Mouse (Mus musculus) CH12.LX (cell line): Measurements from ENCODE around the gene Sp100. TPM values are rescaled to one million over a fixed set of nuclear protein-coding genes. Genes with fewer than 3 reads are reported as not detected.
A peak's percentile ranks its signal among the peaks of the same experiment; 100 is the strongest.

Source experiments
- DNase-seq: peaks from one replicate; pipeline ENCODE4 v3.0.0-alpha.2; 2013; ENCODE audit errors: extremely low read depth
- H3K27ac ChIP-seq: 2 replicates; pipeline ENCODE4 v1.5.1; 2012; ENCODE audit warnings: low read depth, mild to moderate bottlenecking, control low read depth, moderate library complexity; ENCODE audit not compliant: insufficient read depth
- H3K27me3 ChIP-seq: replicated peaks from 2 replicates; pipeline ENCODE3; 2012; ENCODE audit warnings: inconsistent platforms
- H3K36me3 ChIP-seq, 2 experiments: replicated peaks in 1 of 2; 2 replicates each; pipeline versions ENCODE3 to v1.6.1; 2012; ENCODE audit warnings: inconsistent platforms in 1 of 2, low read length in 1 of 2, mild to moderate bottlenecking in 1 of 2, mixed read lengths in 1 of 2, moderate library complexity in 1 of 2; ENCODE audit not compliant: control insufficient read depth in 1 of 2, insufficient read depth in 1 of 2
- H3K4me1 ChIP-seq, 2 experiments: 2 replicates each; pipeline ENCODE4 v1.6.1; 2012; ENCODE audit warnings: inconsistent platforms in 1 of 2, moderate library complexity in 1 of 2; ENCODE audit not compliant: insufficient read depth in 2 of 2, control insufficient read depth in 1 of 2
- H3K4me2 ChIP-seq: 2 replicates; pipeline ENCODE4 v1.6.1; 2012; ENCODE audit warnings: low read depth, mild to moderate bottlenecking, control low read depth; ENCODE audit not compliant: poor library complexity, insufficient read depth, severe bottlenecking
- H3K4me3 ChIP-seq, 3 experiments: fragments of 150-350 bp in 1 of 3; sonication (generic) in 1 of 3; replicated peaks in 1 of 3; 2 replicates each; pipeline versions ENCODE3 to v1.5.1; 2011 to 2012; ENCODE audit warnings: low read depth in 2 of 3, low read length in 2 of 3, mild to moderate bottlenecking in 2 of 3, moderate library complexity in 2 of 3, control low read depth in 1 of 3, improper control_type of control experiment in 1 of 3, inconsistent platforms in 1 of 3, mixed read lengths in 1 of 3; ENCODE audit not compliant: poor library complexity in 1 of 3
- H3K79me2 ChIP-seq: replicated peaks from 2 replicates; pipeline ENCODE4 v1.6.1; 2012; ENCODE audit warnings: mild to moderate bottlenecking, moderate library complexity; ENCODE audit not compliant: control insufficient read depth, poor library complexity, insufficient read depth, severe bottlenecking; ENCODE audit errors: extremely low read depth
- H3K9ac ChIP-seq: 2 replicates; pipeline ENCODE4 v1.6.1; 2012; ENCODE audit warnings: low read depth, mild to moderate bottlenecking, control low read depth, moderate library complexity; ENCODE audit not compliant: insufficient read depth
- H3K9me3 ChIP-seq: replicated peaks from 2 replicates; pipeline ENCODE3; 2012; ENCODE audit warnings: low read length, inconsistent platforms, mixed read lengths
- BHLHE40 ChIP-seq: IDR thresholded peaks from 2 replicates; pipeline ENCODE4 v1.6.1; 2011; ENCODE audit warnings: mild to moderate bottlenecking, low read depth, low read length, improper control_type of control experiment
- CHD1 ChIP-seq: IDR thresholded peaks from 2 replicates; pipeline ENCODE4 v1.6.1; 2012; ENCODE audit warnings: low read depth, low read length, improper control_type of control experiment, inconsistent platforms
- CHD2 ChIP-seq: IDR thresholded peaks from 2 replicates; pipeline ENCODE4 v1.6.1; 2011; ENCODE audit warnings: low read length, improper control_type of control experiment
- CTCF ChIP-seq, 2 experiments: IDR thresholded peaks in 1 of 2; conservative IDR thresholded peaks in 1 of 2; 2 replicates each; pipeline ENCODE4 v1.5.1; 2011 to 2012; ENCODE audit warnings: low read depth in 2 of 2, low read length in 2 of 2, improper control_type of control experiment in 1 of 2, inconsistent platforms in 1 of 2, mild to moderate bottlenecking in 1 of 2, moderate library complexity in 1 of 2
- E2F4 ChIP-seq: IDR thresholded peaks from 2 replicates; pipeline ENCODE4 v1.6.1; 2011; ENCODE audit warnings: low read depth, low read length, improper control_type of control experiment; ENCODE audit not compliant: insufficient replicate concordance
- ELF1 ChIP-seq: IDR thresholded peaks from 2 replicates; pipeline ENCODE4 v1.6.1; 2014; ENCODE audit warnings: low read depth, mild to moderate bottlenecking, inconsistent platforms, low read length, improper control_type of control experiment
- EP300 ChIP-seq: IDR thresholded peaks from 2 replicates; pipeline ENCODE4 v1.6.1; 2011; ENCODE audit warnings: low read length, improper control_type of control experiment
- ETS1 ChIP-seq: conservative IDR thresholded peaks from 2 replicates; pipeline ENCODE4 v1.6.1; 2012; ENCODE audit warnings: low read depth, mild to moderate bottlenecking, inconsistent platforms, low read length, improper control_type of control experiment, moderate library complexity
- GABPA ChIP-seq: IDR thresholded peaks from 2 replicates; pipeline ENCODE4 v1.6.1; 2012; ENCODE audit warnings: low read depth, low read length, improper control_type of control experiment, inconsistent platforms; ENCODE audit not compliant: insufficient replicate concordance
- HCFC1 ChIP-seq: IDR thresholded peaks from 2 replicates; pipeline ENCODE4 v1.6.1; 2012; ENCODE audit warnings: low read depth, mild to moderate bottlenecking, inconsistent platforms, low read length, improper control_type of control experiment
- IRF4 ChIP-seq: IDR thresholded peaks from 2 replicates; pipeline ENCODE4 v1.6.1; 2014; ENCODE audit warnings: low read depth, mild to moderate bottlenecking, inconsistent platforms, low read length, improper control_type of control experiment
- JUN ChIP-seq: IDR thresholded peaks from 2 replicates; pipeline ENCODE4 v1.6.1; 2011; ENCODE audit warnings: low read depth, mild to moderate bottlenecking, low read length, improper control_type of control experiment, moderate library complexity; ENCODE audit not compliant: insufficient read depth
- JUND ChIP-seq: conservative IDR thresholded peaks from 2 replicates; pipeline ENCODE4 v1.6.1; 2011; ENCODE audit warnings: low read depth, low read length, improper control_type of control experiment
- KAT2A ChIP-seq: IDR thresholded peaks from 2 replicates; pipeline ENCODE4 v1.6.1; 2012; ENCODE audit warnings: low read length, improper control_type of control experiment, inconsistent platforms; ENCODE audit not compliant: insufficient replicate concordance
- MAFK ChIP-seq: IDR thresholded peaks from 2 replicates; pipeline ENCODE4 v1.6.1; 2011; ENCODE audit warnings: low read length, improper control_type of control experiment; ENCODE audit not compliant: insufficient replicate concordance
- MAX ChIP-seq: IDR thresholded peaks from 2 replicates; pipeline ENCODE4 v1.6.1; 2011; ENCODE audit warnings: low read length, improper control_type of control experiment
- MAZ ChIP-seq: IDR thresholded peaks from 2 replicates; pipeline ENCODE4 v1.6.1; 2012; ENCODE audit warnings: low read depth, mild to moderate bottlenecking, inconsistent platforms, low read length, improper control_type of control experiment, moderate library complexity
- MEF2A ChIP-seq: IDR thresholded peaks from 2 replicates; pipeline ENCODE4 v1.6.1; 2014; ENCODE audit warnings: low read depth, mild to moderate bottlenecking, inconsistent platforms, low read length, improper control_type of control experiment, borderline replicate concordance
- MXI1 ChIP-seq: IDR thresholded peaks from 2 replicates; pipeline ENCODE4 v1.6.1; 2011; ENCODE audit warnings: mild to moderate bottlenecking, low read depth, low read length, improper control_type of control experiment
- MYC ChIP-seq: IDR thresholded peaks from 2 replicates; pipeline ENCODE4 v1.6.1; 2011; ENCODE audit warnings: low read depth, mild to moderate bottlenecking, improper control_type of control experiment, low read length
- NELFE ChIP-seq: IDR thresholded peaks from 2 replicates; pipeline ENCODE4 v1.6.1; 2011; ENCODE audit warnings: low read depth, low read length, improper control_type of control experiment
- NRF1 ChIP-seq: IDR thresholded peaks from 2 replicates; pipeline ENCODE4 v1.6.1; 2014; ENCODE audit warnings: low read depth, mild to moderate bottlenecking, inconsistent platforms, low read length, improper control_type of control experiment, moderate library complexity
- PAX5 ChIP-seq: IDR thresholded peaks from 2 replicates; pipeline ENCODE4 v1.6.1; 2012; ENCODE audit warnings: low read length, inconsistent platforms, mixed read lengths
- POLR2A ChIP-seq: IDR thresholded peaks from 2 replicates; pipeline ENCODE4 v1.6.1; 2011; ENCODE audit warnings: low read depth, mild to moderate bottlenecking, improper control_type of control experiment, low read length
- POLR2AphosphoS2 ChIP-seq: IDR thresholded peaks from 2 replicates; pipeline ENCODE4 v1.6.1; 2011; ENCODE audit warnings: low read depth, low read length, improper control_type of control experiment
- RAD21 ChIP-seq: IDR thresholded peaks from 2 replicates; pipeline ENCODE4 v1.6.1; 2011; ENCODE audit warnings: low read depth, mild to moderate bottlenecking, low read length, improper control_type of control experiment, moderate library complexity
- RCOR1 ChIP-seq: conservative IDR thresholded peaks from 2 replicates; pipeline ENCODE4 v1.6.1; 2012; ENCODE audit warnings: low read depth, mild to moderate bottlenecking, inconsistent platforms, low read length, improper control_type of control experiment
- SIN3A ChIP-seq: IDR thresholded peaks from 2 replicates; pipeline ENCODE4 v1.6.1; 2012; ENCODE audit warnings: low read length, improper control_type of control experiment, inconsistent platforms
- SMC3 ChIP-seq: IDR thresholded peaks from 2 replicates; pipeline ENCODE4 v1.6.1; 2011; ENCODE audit warnings: low read depth, low read length, improper control_type of control experiment
- TBP ChIP-seq: conservative IDR thresholded peaks from 2 replicates; pipeline ENCODE4 v1.6.1; 2011; ENCODE audit warnings: low read depth, low read length, improper control_type of control experiment
- TCF12 ChIP-seq: IDR thresholded peaks from 2 replicates; pipeline ENCODE4 v1.6.1; 2014; ENCODE audit warnings: low read depth, mild to moderate bottlenecking, inconsistent platforms, low read length, improper control_type of control experiment
- UBTF ChIP-seq: IDR thresholded peaks from 2 replicates; pipeline ENCODE4 v1.6.1; 2012; ENCODE audit warnings: low read depth, mild to moderate bottlenecking, inconsistent platforms, low read length, improper control_type of control experiment, moderate library complexity
- USF1 ChIP-seq: IDR thresholded peaks from 2 replicates; pipeline ENCODE4 v1.6.1; 2014; ENCODE audit warnings: low read depth, mild to moderate bottlenecking, inconsistent platforms, low read length, improper control_type of control experiment
- USF2 ChIP-seq: conservative IDR thresholded peaks from 2 replicates; pipeline ENCODE4 v1.6.1; 2011; ENCODE audit warnings: low read depth, low read length, improper control_type of control experiment
- ZC3H11A ChIP-seq: IDR thresholded peaks from 2 replicates; pipeline ENCODE4 v1.6.1; 2012; ENCODE audit warnings: low read depth, mild to moderate bottlenecking, inconsistent platforms, low read length, improper control_type of control experiment
- ZKSCAN1 ChIP-seq: IDR thresholded peaks from 2 replicates; pipeline ENCODE4 v1.6.1; 2012; ENCODE audit warnings: low read depth, inconsistent platforms, low read length, improper control_type of control experiment, borderline replicate concordance
- ZMIZ1 ChIP-seq: IDR thresholded peaks from 2 replicates; pipeline ENCODE4 v1.6.1; 2012; ENCODE audit warnings: low read depth, mild to moderate bottlenecking, inconsistent platforms, low read length, improper control_type of control experiment
- ZNF384 ChIP-seq: IDR thresholded peaks from 2 replicates; pipeline ENCODE4 v1.6.1; 2012; ENCODE audit warnings: low read depth, low read length, improper control_type of control experiment, inconsistent platforms
- dilution Hi-C: fragments of 300-500 bp; cut with MboI; formaldehyde crosslinking; loops from 2 replicates; pipeline ENCODE4 v1.14.3; 2020; ENCODE audit warnings: low sequenced_read_pairs; ENCODE audit not compliant: extremely low pct_unique_long_range_greater_than_20kb, extremely low pct_ligation_motif_present
- in situ Hi-C: fragments of 300-500 bp; cut with MboI; formaldehyde crosslinking; loops from 3 replicates; pipeline ENCODE4 v1.14.3; 2019; ENCODE audit warnings: low sequenced_read_pairs, low pct_ligation_motif_present, low pct_unique_long_range_greater_than_20kb, mixed read lengths
- polyA plus RNA-seq: library from polyadenylated mRNA; unstranded; fragments of >175 nt; gene quantifications from 2 replicates; pipeline ENCODE4 v1.2.1, GENCODE M21; 2012; ENCODE audit warnings: low read depth; ENCODE audit not compliant: insufficient read length
- total RNA-seq, 2 experiments: library from RNA; depleted of rRNA; stranded (reverse); fragments of 300-350 nt in 1 of 2; fragments of >200 nt in 1 of 2; gene quantifications; 2 replicates each; pipeline ENCODE4 v1.2.3; 2012 to 2014

Gene Sp100
- total and polyA plus RNA-seq, 3 experiments: 24.7 to 74.0 (median 59.5) TPM

DNA sequence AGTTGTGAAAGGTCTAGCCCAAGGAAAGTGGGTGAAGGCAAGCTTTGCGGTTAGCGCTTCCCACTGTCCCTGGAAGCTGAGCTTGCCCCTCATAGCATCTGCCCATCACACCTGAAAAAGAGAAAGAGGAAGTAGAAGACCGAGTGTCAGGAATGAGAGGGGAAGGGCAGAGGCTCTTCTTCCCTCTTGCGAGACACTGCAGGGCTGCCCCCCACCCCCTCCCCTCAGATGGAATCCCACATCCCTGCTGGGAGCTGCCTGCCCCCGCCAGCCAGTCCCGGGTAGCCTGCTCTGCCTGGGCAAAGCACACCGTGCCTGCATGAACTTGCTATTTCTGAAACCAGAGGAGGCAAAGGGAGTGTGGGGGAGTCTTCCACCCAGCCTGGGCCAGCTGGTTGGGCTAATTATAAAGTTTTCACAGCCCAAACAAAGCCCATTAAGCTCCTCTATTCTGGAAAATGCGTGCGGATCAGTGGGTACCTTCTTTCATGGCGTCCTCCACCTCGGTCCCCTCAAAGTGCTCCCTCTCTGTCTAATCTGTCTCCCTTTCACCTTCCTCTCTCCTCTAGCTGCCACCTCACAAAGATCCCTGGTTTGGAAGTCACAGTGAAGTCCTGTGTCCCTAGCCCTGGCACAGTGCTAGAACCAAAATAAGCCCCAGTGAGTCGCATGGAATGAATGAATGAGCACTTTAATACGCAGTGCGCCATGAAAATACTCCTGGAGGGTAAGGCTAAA is 108.6 kb downstream of the Sp100 start:
- no peak for DNase-seq
- peak overlapping the region; percentile 69 for H3K4me2 ChIP-seq
- peak overlapping the region in 1 of 3 experiments; percentile 18 for H3K4me3 ChIP-seq
- dilution Hi-C loops: no loop called here
- H3K36me3 ChIP-seq: no peaks in the 10 kb centered on the region
- no peaks in the 10 kb centered on the region for H3K79me2 ChIP-seq
- no peaks in the 10 kb centered on the region for H3K27me3 ChIP-seq
- TF ChIP-seq ZC3H11A: no peak
- TF ChIP-seq MAFK: no peak
- no peak for TF ChIP-seq MYC
- no peak for TF ChIP-seq ZMIZ1
- no peak for TF ChIP-seq NELFE
- no peak for TF ChIP-seq MAX
- peak; percentile 53; the same call in 1 of the 2 replicates for TF ChIP-seq SIN3A
- peak; percentile 29; the same call in 1 of the 2 replicates for TF ChIP-seq MEF2A
- TF ChIP-seq PAX5: no peak
- TF ChIP-seq ETS1: peak; percentile 41; the same call in 1 of the 2 replicates
- no peak for TF ChIP-seq USF2
- no peak for TF ChIP-seq E2F4
- TF ChIP-seq IRF4: peak; percentile 78; the same call in 1 of the 2 replicates
- TF ChIP-seq BHLHE40: peak; percentile 47
- TF ChIP-seq ZKSCAN1: no peak
- peak; percentile 62; the same call in 1 of the 2 replicates for TF ChIP-seq CHD2
- TF ChIP-seq HCFC1: no peak
- TF ChIP-seq GABPA: no peak
- no peak; the same call in 1 of the 2 replicates for TF ChIP-seq RAD21
- TF ChIP-seq JUND: no peak
- no peak for TF ChIP-seq ELF1
- no peak for TF ChIP-seq JUN
- TF ChIP-seq UBTF: no peak
- 0 out of 2 replicates have a peak, but pooled peaks have one; percentile 17 for TF ChIP-seq POLR2A
- 0 out of 2 replicates have a peak, but pooled peaks have one; percentile 67 for TF ChIP-seq RCOR1
- no peak for TF ChIP-seq ZNF384
- TF ChIP-seq EP300: peak; percentile 65; the same call in 1 of the 2 replicates
- no peak for TF ChIP-seq KAT2A
- TF ChIP-seq USF1: no peak
- TF ChIP-seq POLR2AphosphoS2: no peak
- no peak for TF ChIP-seq TBP
- no peak for TF ChIP-seq MXI1
- TF ChIP-seq SMC3: 0 out of 2 replicates have a peak, but pooled peaks have one; percentile 7
- no peak for TF ChIP-seq CHD1
- TF ChIP-seq MAZ: no peak; the same call in 1 of the 2 replicates
- no peak for TF ChIP-seq CTCF (conservative IDR thresholded peaks at IDR 0.05 in 1 of 2, IDR thresholded peaks at IDR 0.05 in 1 of 2; ENCODE audit: low read depth in 2 of 2, low read length in 2 of 2)
- TF ChIP-seq NRF1: no peak
- peak; percentile 75 for TF ChIP-seq TCF12
- H3K27ac ChIP-seq: peak overlapping the region; percentile 77
- H3K4me1 ChIP-seq: peaks cover 18 to 65% of the 10 kb centered on the region in 2 experiments
- in situ Hi-C loops: no loop called here
- no peaks in the 10 kb centered on the region for H3K9me3 ChIP-seq
- H3K9ac ChIP-seq: peak overlapping the region; percentile 34
